Mouse (Mus musculus) CH12.LX (cell line): ENCODE data around the gene Pelp1.

Experiments used
- CTCF ChIP-seq, 2 experiments: IDR thresholded peaks in 1 of 2; conservative IDR thresholded peaks in 1 of 2; 2 replicates each; pipeline ENCODE4 v1.5.1; 2011 to 2012; ENCODE audit warnings: low read depth in 2 of 2, low read length in 2 of 2, improper control_type of control experiment in 1 of 2, inconsistent platforms in 1 of 2, mild to moderate bottlenecking in 1 of 2, moderate library complexity in 1 of 2
- ELF1 ChIP-seq: IDR thresholded peaks from 2 replicates; pipeline ENCODE4 v1.6.1; 2014; ENCODE audit warnings: low read depth, mild to moderate bottlenecking, inconsistent platforms, low read length, improper control_type of control experiment
- EP300 ChIP-seq: IDR thresholded peaks from 2 replicates; pipeline ENCODE4 v1.6.1; 2011; ENCODE audit warnings: low read length, improper control_type of control experiment
- MAFK ChIP-seq: IDR thresholded peaks from 2 replicates; pipeline ENCODE4 v1.6.1; 2011; ENCODE audit warnings: low read length, improper control_type of control experiment; ENCODE audit not compliant: insufficient replicate concordance
- MYC ChIP-seq: IDR thresholded peaks from 2 replicates; pipeline ENCODE4 v1.6.1; 2011; ENCODE audit warnings: low read depth, mild to moderate bottlenecking, improper control_type of control experiment, low read length
- NRF1 ChIP-seq: IDR thresholded peaks from 2 replicates; pipeline ENCODE4 v1.6.1; 2014; ENCODE audit warnings: low read depth, mild to moderate bottlenecking, inconsistent platforms, low read length, improper control_type of control experiment, moderate library complexity
- RAD21 ChIP-seq: IDR thresholded peaks from 2 replicates; pipeline ENCODE4 v1.6.1; 2011; ENCODE audit warnings: low read depth, mild to moderate bottlenecking, low read length, improper control_type of control experiment, moderate library complexity
- SIN3A ChIP-seq: IDR thresholded peaks from 2 replicates; pipeline ENCODE4 v1.6.1; 2012; ENCODE audit warnings: low read length, improper control_type of control experiment, inconsistent platforms
- SMC3 ChIP-seq: IDR thresholded peaks from 2 replicates; pipeline ENCODE4 v1.6.1; 2011; ENCODE audit warnings: low read depth, low read length, improper control_type of control experiment
- TCF12 ChIP-seq: IDR thresholded peaks from 2 replicates; pipeline ENCODE4 v1.6.1; 2014; ENCODE audit warnings: low read depth, mild to moderate bottlenecking, inconsistent platforms, low read length, improper control_type of control experiment
- UBTF ChIP-seq: IDR thresholded peaks from 2 replicates; pipeline ENCODE4 v1.6.1; 2012; ENCODE audit warnings: low read depth, mild to moderate bottlenecking, inconsistent platforms, low read length, improper control_type of control experiment, moderate library complexity
- ZMIZ1 ChIP-seq: IDR thresholded peaks from 2 replicates; pipeline ENCODE4 v1.6.1; 2012; ENCODE audit warnings: low read depth, mild to moderate bottlenecking, inconsistent platforms, low read length, improper control_type of control experiment

- TF ChIP-seq CTCF (conservative IDR thresholded peaks at IDR 0.05 in 1 of 2, IDR thresholded peaks at IDR 0.05 in 1 of 2; ENCODE audit: low read depth in 2 of 2, low read length in 2 of 2): no peak
- TF ChIP-seq RAD21: no peak
- no peak for TF ChIP-seq UBTF
- no peak for TF ChIP-seq SIN3A
- no peak for TF ChIP-seq NRF1
- TF ChIP-seq TCF12: no peak
- no peak for TF ChIP-seq MAFK
- no peak for TF ChIP-seq MYC
- TF ChIP-seq EP300: no peak
- TF ChIP-seq SMC3: no peak
- no peak for TF ChIP-seq ELF1
- TF ChIP-seq ZMIZ1: no peak
Measured at GRCm38 (mm10) chr11:70443964-70444363, 34.1 kb upstream of the Pelp1 start.
